Mouse (Mus musculus): ENCODE results near the gene Klra10. TPM values are rescaled to one million over a fixed set of nuclear protein-coding genes. Genes with fewer than 3 reads are reported as not detected.

Klra10 gene
- not detected for polyA plus RNA-seq (2017; shearing (Covaris generic))

GRCm38 (mm10) chr6:130281828-130282227, at the start of gene Klra10:
Klra10 (minus strand) TSS chr6:130281928.

GRCm38 (mm10) chr6:130233222-130233621, 48.5 kb downstream of the Klra10 start, which contains the start of gene Klra7:
Klra7 (minus strand) TSS chr6:130233322.

Other genes with a start within 250 kb of the Klra10 start
- not detected for gene Klra4, start 214.7 kb downstream of the Klra10 start, polyA plus RNA-seq (2017; shearing (Covaris generic))
- gene Klra8, start 152.0 kb downstream of the Klra10 start, polyA plus RNA-seq (2017; shearing (Covaris generic)): not detected
- gene Klra9, start 88.8 kb downstream of the Klra10 start, polyA plus RNA-seq (2017; shearing (Covaris generic)): not detected
- under 1 TPM in 1 of 2 experiments, not detected in 1; 0.36 TPM for gene Klra7, start 48.6 kb downstream of the Klra10 start, polyA plus RNA-seq (2017; shearing (Covaris generic))
- not detected for gene Klra3, start 55.6 kb upstream of the Klra10 start, polyA plus RNA-seq (2017; shearing (Covaris generic))
- under 1 TPM in 1 of 2 experiments, not detected in 1; 0.49 TPM for gene Klra1, start 104.9 kb upstream of the Klra10 start, polyA plus RNA-seq (2017; shearing (Covaris generic))